Mouse (Mus musculus) cerebellum, postnatal 10 days (tissue): ENCODE results near the gene Iqgap3.

Source experiments
- DNase-seq, 2 experiments: peaks; one replicate each; pipeline ENCODE4 v3.0.0; 2021; ENCODE audit warnings: mixed read lengths in 2 of 2

Iqgap3 gene

DNA sequence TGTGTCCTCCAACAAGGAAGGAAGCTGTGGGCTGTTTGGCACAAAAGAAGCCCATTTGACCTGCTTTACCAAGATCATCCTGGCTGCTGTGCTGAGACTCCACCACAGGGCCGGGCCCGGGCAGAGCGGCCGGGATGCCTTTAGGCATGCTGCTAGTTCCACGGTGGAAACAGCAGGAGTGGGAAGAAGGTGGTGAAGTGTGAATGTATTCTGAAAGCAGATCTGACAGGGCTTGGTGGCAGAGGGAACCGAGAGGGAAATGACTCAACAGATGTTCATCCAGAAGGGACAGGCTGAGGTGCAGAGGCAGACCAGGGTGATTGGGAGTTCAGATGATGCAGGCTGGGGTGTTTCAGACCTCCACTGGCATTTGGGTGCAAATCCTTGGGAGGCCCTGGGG, 15.9 kb downstream of the Iqgap3 start:
- DNase-seq = no peak

DNA sequence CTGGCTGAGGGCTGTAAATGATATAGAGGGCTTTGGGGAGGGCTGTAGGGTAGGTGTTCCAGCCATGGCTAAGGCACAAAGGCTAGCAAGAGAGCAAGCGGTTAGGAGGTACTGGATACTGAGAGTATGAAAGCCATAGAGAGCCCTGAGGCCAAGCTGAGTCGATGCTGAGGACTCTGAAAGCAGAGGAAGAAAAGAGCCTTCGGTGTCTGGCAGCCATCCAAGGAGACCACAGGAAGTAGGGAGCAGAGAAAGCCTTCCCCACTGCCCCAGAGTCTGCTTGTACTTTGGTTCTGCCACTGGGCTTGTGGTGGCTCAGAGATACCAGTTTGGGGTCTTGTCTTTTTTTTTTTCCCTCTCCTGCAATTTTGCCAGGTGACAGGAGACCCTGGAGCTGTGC, 18.5 kb downstream of the Iqgap3 start:
- DNase-seq = peak; percentile 52 to 54

DNA sequence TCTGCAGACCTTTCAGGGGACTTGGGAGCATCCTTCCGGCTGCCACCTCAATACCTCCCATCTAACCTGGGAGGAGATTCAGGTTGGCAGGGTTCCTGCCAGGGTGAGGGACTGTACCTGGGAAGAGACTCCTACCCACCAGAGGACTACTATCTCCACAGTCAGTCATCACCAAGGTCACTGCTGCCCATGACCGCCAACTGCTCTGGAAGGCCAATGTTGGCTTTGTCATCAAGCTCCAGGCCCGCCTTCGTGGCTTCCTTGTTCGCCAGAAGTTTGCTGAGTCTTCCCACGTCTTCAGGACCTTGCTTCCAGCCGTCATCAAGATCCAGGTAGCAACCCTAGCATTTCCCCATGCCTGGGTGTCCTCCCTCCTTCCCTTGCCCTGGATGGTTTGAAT, 20.0 kb downstream of the Iqgap3 start:
- DNase-seq = no peak

DNA sequence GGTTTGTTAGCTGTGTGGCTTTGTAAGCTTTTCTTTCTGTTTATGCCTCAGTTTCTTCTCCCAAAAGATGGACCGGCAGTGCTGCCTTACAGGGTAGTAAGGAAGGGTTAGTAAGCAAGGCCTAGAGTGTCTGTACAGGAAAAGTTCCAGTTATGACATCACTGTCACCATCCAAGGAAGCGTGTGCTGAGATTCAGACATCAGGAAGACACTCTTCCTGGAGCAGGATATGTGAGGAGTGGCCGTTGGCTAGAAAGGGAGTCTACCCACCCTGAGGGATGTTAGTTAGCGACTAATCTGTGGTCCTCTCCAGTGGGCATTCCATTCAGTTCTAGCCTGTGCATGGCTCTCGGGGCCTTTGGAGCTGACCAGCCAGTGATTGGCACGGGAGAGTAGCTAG, 20.4 kb downstream of the Iqgap3 start:
- no peak for DNase-seq

DNA sequence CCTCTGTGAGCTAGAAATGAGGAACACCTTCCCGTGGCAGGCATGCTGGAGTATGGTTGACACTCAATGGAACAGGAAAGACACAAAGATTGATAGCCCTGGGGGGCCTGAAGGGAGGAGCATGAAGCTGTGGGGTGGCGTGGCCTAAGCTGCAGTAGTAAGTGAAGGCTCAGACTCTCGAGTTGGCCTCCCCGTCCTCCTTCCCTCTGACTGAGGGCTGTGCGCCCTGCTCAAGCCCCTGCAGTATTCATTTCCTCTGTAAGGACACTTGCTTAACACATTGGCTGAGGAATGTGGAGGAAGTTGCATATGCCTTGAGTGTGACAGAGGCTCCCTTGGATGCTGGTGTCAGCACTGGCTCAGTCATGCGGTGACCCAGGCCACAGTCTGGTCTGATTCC, 20.8 kb downstream of the Iqgap3 start:
- DNase-seq = no peak

DNA sequence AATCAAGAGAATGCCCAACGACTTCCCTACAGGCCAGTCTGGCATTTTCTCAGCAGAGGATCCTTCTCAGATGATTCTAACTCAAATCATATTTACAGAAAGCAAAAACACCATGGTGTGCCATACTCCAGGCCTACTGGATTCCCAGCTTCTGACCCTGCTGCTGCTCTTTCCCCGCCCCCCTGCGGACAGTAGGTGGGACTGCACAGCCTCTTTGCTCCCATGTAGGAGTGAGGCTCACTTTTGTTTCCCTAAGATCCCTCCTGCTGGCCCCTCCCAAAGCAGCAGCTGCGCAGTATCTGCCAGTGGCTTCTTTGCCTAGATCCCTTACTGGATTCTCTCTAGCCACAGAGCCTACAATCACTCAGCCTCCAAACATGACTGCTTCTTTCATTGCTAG, 24.4 kb downstream of the Iqgap3 start:
- DNase-seq = no peak

DNA sequence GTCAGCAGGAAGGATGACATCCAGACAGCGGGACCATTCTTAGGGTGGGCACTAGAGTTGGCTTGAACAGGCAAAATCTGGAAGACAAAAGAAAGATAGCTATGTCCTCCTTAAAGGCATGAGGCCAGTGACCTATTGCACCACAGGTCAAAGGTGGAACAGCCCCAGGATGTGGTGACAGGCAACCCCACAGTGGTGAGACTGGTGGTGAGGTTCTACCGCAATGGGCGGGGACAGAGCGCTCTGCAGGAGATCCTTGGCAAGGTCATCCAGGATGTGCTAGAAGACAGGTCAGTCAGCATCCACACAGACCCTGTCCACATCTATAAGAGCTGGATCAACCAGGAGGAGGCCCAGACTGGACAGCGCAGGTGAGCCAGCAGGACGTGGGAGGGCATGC, 27.4 kb downstream of the Iqgap3 start:
- DNase-seq = no peak

DNA sequence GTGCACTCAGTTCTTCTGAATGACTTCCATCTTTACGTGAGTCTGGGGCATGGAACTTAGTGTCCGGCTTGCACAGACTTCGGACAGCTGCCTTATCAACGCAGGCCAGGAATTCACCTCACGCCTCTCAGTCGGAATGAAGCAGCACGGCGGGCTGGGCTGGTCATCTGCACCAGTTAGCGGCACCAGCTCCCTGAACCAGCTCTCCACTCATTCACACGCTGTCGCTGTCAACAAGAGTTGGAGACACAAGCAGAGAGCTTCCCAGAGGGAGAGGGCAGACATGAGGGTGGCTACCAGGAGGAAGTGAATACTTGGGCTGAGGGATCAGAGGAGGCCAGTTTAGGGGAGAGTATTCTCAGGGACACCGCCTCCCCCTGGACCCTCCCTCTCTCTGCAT, 32.6 kb downstream of the Iqgap3 start:
- no peak for DNase-seq

DNA sequence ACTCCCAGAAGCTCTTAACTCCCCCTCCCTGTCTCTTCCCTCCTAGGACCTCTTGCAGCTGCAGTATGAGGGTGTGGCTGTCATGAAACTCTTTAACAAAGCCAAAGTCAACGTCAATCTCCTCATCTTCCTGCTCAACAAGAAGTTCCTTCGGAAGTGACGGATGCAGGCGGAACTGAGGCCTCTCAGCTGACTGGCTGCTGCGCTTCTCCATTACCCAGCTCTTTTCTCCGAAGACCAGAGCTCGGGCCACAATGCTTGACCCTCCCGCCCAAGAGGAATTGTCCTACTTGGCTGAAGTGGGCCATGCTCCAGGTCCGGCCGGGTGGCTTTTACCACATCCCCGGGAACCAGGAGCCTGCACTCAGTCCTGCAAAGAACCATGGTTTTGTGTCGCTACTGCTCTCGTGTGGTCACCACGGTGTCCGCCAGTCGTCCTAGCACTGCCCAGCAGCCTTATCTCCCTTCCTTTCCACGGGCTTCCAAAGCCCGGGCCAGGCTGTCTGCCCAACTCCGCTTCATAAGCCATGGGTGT, 38.4 kb downstream of the Iqgap3 start:
- DNase-seq = no peak

DNA sequence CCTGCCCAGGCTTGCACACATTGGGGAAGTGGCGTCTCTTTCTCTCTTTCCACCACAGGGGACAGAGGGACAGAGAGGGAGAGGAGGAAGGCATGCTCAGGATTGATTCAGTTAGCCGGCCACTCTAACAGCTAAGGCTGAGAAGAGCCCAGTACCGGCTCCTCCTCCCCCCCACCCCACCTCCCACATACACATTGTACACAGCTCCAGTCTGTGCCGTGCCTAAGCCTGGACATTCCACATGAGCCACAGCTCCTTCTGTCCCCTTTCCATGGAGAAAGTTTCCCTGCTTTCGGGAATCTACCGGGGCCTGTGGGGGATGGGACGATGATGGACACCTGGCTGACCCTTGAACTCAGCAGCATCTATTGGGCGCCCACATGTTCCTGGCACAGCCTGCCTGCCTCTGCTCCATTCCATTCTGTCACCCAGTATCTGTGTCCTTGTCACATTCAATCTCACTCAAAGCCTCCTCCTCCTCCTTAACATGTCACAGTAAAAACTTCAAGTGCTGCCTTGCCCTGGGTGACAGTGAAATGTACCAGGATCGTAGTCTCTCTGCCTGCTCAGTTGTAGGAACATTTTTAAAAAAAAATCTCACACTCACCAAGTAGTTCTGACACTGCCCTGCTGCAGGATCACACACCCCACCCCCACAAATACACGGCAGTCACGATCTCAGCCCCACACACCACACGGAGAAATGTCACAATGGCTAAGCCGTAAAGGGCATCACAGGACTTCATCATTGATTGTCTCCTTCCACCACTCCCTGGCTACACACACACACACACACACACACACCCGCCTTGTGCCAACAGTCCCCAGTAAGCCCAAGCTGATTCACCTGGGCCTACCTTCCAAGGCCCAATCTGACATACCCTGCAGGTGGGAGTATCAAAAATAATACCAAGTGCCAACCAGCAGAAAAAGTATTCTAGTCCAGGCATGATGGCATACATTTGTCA, 39.7 kb downstream of the Iqgap3 start:
- no peak for DNase-seq

DNA sequence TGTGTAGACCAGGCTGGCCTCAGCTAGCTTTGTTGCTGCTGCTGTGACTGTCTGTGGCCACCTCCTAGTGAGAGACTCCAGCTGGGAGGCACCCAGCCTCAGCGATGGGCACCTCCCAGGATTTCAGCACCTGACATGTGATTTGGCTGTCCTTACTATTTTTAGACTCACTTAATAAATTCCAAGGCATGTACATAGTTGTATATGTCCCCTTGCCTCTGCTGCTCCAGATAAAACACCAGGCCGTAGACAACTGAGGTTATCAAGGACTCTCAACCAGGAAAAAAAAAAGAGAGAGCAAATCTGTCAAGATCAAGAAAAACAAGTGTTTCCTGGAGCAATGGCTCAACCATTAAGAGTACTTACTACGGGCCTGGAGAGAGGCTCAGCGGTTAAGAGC, 43.4 kb downstream of the Iqgap3 start:
- no peak for DNase-seq

DNA sequence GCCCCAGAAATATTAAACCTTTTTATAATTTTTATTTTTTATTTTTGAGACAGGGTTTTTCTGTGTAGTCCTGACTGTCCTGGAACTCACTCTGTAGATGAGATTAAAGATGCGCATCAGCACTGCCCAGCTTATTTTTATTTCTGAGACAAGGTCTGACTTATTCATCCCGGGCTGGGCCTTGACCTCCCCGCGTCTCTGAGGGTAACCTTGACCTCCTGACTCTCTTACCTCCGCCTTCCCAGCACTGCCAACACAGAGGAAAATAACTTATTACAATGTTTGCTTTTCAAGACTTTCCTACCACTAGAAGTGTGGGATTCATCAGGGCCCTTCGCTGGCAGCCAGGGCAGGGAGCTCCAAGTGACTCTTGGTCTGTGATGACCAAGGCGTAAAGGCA, 44.4 kb downstream of the Iqgap3 start:
- DNase-seq = no peak

DNA sequence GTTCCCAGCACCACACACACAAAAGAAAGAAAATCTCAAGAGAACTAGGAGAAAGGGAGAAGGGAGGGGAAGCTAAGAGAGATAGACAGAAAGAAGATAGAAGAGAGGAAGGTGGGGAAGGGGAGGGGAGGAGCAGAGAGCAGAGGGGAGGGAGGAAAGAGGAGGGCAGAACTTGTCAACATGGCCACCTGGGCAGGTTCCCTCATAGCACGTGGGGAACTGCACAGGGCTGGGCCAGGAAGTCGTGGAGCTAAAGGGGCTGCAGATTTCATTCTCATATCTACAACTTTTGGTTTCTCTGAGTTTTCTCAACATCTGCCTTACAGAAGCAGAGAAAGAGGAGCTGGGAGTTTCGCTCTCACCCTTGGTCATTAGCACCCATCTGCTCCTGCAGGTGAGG, 45.9 kb downstream of the Iqgap3 start:
- DNase-seq = no peak

DNA sequence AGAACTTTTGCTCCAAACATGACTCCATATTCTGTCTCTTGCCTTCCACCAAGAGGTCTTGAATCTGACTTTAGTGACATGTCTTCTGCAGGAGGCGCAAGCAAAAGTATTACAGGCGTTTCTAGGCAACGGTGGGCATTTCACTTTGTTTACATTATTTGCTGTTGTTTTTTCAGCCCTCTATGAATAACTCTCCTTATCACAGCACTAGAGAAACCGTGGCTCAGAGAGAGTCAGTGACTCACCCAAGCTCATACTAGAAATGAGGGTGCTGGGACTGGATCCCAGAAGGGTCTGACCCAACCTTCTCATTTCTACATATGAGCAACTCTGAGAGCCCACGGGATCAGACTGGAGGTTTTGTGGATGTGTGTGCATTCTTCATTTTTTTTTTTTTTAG, 46.3 kb downstream of the Iqgap3 start:
- DNase-seq = no peak

DNA sequence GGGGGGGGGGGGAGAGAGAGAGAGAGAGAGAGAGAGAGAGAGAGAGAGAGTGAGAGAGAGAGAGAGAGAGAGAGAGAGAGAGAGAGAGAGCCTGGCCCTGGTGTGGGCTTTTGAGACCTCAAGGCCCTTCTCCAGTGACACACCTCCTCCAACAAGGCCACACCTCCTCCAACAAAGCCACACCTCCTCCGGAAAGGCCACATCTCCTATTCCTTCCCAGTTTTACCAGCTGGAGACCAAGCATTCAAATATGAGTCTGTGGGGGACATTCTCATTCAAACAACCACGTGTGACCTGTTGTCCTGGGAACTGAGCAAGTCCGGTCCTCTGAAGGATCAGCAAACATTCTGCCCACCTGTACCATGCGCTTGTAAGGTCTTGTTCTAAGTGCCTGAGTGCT, 47.2 kb downstream of the Iqgap3 start:
- DNase-seq = no peak

DNA sequence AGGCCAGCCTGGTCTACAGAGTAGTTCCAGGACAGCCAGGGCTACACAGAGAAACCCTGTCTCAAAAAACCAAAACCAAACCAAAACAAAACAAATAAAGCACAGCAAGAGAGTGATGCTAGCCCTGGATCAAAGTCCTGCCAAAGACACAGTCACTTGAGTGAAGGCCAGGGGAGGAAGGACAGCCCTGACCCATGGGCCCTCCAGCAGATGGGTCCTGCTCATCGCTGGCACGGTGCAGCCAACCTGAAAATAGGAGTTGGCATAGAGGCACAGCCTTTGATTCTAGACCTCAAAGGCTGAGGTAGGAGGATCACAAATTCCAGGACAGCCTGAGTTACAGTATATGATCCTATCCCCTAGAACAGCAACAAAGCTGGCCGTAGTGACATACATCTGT, 49.3 kb downstream of the Iqgap3 start:
- peak; percentile 76 to 80 for DNase-seq

DNA sequence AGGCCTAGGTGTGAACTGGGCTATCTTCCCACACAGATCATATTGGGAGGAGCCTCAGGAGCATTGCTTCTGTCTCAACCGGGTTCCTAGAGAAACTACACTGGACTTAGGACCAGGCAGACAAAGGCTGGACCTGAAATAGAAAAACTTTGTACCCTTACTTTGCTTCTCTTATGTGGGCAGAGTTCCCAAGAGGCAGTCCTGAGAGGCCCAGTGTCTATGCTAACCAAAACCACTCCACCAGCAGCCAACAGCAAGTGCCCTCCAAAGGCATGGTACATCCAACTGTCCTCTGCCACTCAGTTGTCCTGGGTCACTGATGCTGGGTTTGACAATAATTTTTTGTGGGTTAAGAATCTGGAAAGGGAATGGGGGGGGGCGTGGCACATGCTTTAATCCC, 50.7 kb downstream of the Iqgap3 start:
- DNase-seq = no peak

DNA sequence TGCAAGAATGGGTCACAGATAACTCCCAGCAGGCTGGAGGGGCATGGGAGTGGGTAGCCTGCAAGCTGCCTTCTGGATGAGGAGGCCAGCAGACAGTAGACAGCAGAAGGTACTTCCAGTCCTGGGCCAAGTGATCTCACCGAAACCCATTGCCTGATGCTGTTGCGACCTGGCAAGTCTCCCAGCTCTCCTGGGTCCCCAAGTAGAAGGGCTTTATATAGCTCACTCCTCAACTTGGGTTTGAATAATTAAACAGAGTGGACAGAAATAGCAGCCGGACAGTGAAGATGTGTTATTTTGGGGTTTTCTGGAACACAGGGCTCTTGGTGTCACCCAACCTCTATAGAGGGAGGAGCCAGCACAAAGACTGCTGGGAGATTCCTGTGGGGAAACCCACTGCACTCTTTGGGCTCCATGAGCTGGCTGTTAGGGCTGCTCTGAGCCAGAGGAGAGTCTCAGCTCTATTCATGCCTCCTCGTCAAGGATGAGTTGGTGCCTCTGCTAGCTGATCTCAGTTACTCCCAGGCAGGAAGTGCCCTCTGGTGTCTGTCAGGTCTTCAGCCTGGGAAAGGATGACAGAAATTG, 51.5 kb downstream of the Iqgap3 start:
- DNase-seq = peak; percentile 95 to 96

DNA sequence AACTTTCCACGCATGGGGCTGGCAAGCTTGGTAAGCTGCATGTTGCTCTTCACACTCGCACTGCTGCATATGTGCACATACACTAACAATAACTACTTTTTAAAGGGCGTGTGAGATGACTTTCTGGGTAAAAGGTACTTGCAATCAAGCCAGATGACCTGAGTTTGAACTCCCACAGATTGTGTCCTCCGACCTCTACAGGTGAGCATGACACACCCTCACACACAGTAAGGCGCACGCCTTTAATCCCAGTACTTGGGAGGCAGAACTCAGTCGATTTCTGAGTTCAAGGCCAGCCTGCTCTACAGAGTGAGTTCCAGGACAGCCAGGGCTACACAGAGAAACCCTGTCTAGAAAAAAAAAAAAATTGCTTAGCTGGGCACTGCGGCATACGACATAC, 54.6 kb downstream of the Iqgap3 start:
- DNase-seq = no peak

DNA sequence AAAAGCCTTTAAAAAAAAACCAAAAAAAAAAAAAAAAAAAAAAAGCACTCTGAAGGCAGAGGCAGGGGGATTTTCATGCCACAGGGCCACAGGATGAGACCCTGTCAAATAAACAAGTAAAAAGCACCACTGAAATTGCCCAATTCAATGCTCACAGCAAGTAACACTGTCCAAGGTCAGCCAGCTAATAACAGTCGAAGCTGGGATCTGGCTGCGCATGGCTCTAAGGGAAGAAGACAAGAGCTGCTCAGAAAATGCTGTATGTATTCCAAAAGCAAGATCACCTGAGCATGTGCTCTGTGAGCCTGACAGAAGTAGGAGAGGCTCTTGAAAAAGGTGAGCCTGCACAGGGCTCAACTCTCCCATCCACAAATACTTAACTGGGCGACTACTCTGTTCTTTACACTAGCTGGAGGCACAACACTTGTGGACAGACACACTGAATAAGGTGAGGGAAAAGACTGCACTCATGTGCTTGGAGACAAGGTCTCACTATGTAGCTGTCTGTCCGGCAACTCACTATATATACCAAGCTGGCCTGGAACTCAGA, 55.2 kb downstream of the Iqgap3 start:
- peak in 1 of 2 experiments; percentile 25 for DNase-seq

DNA sequence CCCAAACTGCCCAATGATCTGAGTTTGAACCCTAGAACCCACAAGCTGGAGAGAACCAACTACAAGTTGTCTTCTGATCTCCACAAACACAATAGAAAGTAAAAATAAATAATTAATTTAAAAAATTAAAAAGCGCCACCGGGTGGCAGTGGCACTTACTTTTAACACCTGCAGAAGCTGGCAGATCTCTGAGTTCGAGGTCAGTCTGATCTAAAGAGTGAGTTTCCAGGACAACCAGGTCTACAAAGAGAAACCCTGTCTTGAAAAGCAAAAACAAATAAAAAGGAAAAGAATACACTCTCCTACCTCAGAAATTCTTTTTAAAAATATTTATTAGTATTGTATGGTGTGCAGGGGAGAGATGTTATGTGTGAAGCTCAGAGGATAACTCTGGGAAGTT, 56.0 kb downstream of the Iqgap3 start:
- DNase-seq = peak in 1 of 2 experiments; percentile 40

DNA sequence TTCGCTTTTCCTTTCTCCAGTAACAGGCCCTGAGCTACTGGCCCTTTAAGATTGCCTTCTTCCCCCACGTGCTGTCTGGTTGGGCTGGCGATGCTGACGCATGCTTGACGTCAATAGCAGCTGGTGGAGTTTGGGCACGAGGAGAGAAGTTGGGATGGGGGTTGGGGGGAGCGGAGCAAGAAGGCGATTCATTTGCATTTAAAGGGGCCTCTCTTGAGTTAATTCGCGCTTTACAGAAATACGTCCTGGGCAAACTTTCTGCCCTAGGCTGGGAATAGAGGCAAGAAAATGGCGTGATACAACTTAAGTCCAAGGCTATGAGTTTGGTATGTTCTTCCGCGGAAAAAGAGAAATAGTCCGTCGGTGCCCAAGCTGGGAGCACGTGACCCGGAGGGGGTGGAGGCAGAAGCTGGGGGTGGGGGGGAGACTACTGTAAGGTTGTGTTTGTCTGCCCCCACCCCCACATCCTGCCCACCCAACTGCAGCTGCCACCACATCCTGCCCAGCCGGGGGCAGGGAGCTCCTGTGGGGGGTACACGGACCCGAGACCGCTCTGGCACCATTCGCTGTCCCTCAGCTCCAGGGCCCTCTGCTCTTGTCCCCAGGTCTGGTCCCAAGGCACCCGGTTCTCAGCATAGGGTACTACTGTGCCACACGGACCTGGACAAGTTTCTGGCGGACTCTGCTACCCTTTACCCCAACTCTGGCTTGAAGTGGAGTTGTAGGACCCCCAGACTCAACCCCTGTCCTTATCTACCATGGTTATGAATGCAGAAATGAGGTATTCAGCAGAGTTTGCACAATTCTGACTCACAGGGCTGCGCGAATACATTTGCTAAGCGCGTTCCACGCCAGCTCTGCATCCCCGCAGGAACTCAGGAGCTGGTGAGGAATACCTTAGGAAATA, 56.8 kb downstream of the Iqgap3 start:
- DNase-seq = peak; percentile 97
